7 mouse cellular contexts compared by ENCODE assay signal in genomic region chr5:113724446-113724845, GRCm38 (mm10). TPM values are rescaled to one million over a fixed set of nuclear protein-coding genes. Genes with fewer than 3 reads are reported as not detected.
A peak's percentile ranks its signal among the peaks of the same experiment; 100 is the strongest.
DNase-seq lines count a peak whose midpoint lies in the region; ATAC-seq lines count a peak whose summit lies in the region.

1700069L16Rik (minus strand) TSS chr5:113724772.

- no peaks in the 10 kb centered on the region for H3K36me3 ChIP-seq in midbrain, embryonic 16.5 days (ENCODE audit: control insufficient read depth, insufficient read depth, low read length)

- DNase-seq in adrenal gland, postnatal 14 days: peak; percentile 88
- peak; percentile 95 for DNase-seq in embryo, embryonic 10 days (ENCODE audit: low spot score)
- DNase-seq in gastrocnemius, postnatal 36 days: peak; percentile 66 to 74
- DNase-seq in kidney, adult 11 months: peak; percentile 45
- DNase-seq in left cerebral cortex, postnatal 36 days (ENCODE audit: low spot score in 2 of 2): peak; percentile 73 to 87
- DNase-seq in spleen, postnatal 14 days (ENCODE audit: low spot score in 2 of 2): peak; percentile 36 to 70

- WGBS in midbrain, embryonic 16.5 days: 4% methylated on average over 15 of the region's 15 CpGs

- no peak within 1 kb of the TSS for H3K9ac ChIP-seq in midbrain, embryonic 16.5 days (ENCODE audit: low read depth, low read length)

- intact Hi-C loops in gastrocnemius, postnatal 36 days (cut with DNase I): loop anchor here (1.0 to 5.0 kb wide), 3 partner anchors 137 to 358 kb away; no protein-coding TSS in a partner anchor
- intact Hi-C loops in left cerebral cortex, postnatal 36 days (cut with DNase I): loop anchor here (1.0 to 5.0 kb wide), 4 partner anchors 77 to 351 kb away; partner anchors contain the start of gene Wscd2

- no peak within 1 kb of the TSS for H3K27ac ChIP-seq in midbrain, embryonic 16.5 days (ENCODE audit: low read length)

- no peaks in the 10 kb centered on the region for H3K27me3 ChIP-seq in midbrain, embryonic 16.5 days (ENCODE audit: control insufficient read depth, insufficient read depth, low read depth, low read length)

- peaks cover 4% of the 10 kb centered on the region for H3K4me1 ChIP-seq in midbrain, embryonic 16.5 days (ENCODE audit: control insufficient read depth, insufficient read depth, low read length)

- ATAC-seq in midbrain, embryonic 16.5 days: peak; percentile 82

- H3K4me3 ChIP-seq in midbrain, embryonic 16.5 days (ENCODE audit: low read depth, low read length): no peak within 1 kb of the TSS

- no peak within 1 kb of the TSS for H3K4me2 ChIP-seq in midbrain, embryonic 16.5 days (ENCODE audit: low read length)

- H3K9me3 ChIP-seq in midbrain, embryonic 16.5 days (replicated peaks; ENCODE audit: control insufficient read depth, low read length, poor library complexity, severe bottlenecking): no peaks in the 10 kb centered on the region

RNA-seq across cellular contexts. Expression of gene 1700069L16Rik, which starts in this region (rescaled TPM):
- total RNA-seq in adrenal gland, postnatal 14 days (2021): not detected in 2 replicates
- total RNA-seq in gastrocnemius, postnatal 36 days (2021): not detected
- not detected for total RNA-seq in left cerebral cortex, postnatal 36 days (2021)
- not detected in 2 replicates for polyA plus RNA-seq in midbrain, embryonic 16.5 days (2015; fragmentation: Nextera tagmentation; extraction: Ambion mirVana)

Comparison
In these comparisons a context has a peak if more than half of its experiments do, and no peak if none do; other contexts are left out.
1. Peak in DNase-seq in adrenal gland, postnatal 14 days; RNA of the gene not detected or under 1 TPM.
2. Peak in DNase-seq in gastrocnemius, postnatal 36 days; RNA of the gene not detected or under 1 TPM.
3. Peak in DNase-seq in left cerebral cortex, postnatal 36 days; RNA of the gene not detected or under 1 TPM.
4. Peak in ATAC-seq in midbrain, embryonic 16.5 days; RNA of the gene not detected or under 1 TPM.
5. DNase-seq: peak in every context shown above with its lines; median percentile 95 in embryo, embryonic 10 days; 88 in adrenal gland, postnatal 14 days; 80 in left cerebral cortex, postnatal 36 days; 70 in gastrocnemius, postnatal 36 days; 53 in spleen, postnatal 14 days; 45 in kidney, adult 11 months.